Mouse (Mus musculus): ENCODE data around the gene Ins2.

DNA sequence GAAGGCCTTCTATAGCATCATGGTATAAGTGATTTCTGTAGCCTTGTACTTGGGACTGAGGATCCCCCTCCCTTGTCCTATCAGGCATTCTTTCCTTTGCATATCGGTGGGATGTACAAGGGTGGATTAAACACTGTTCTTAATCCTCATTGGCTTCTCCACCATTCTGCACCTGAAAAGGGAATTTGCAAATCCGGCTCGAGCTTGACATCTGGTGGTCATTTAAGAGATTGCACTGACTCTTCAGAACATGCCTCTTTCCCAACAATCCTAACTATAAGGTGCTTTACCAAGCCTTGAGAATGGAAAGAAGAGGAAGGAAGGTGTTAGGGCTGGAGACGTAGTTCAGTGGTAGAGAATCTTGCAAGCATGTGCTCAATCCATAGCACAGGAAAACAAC lies 71.1 kb downstream of the Ins2 start:
- TF ChIP-seq USF1 (IDR thresholded peaks at IDR 0.05; ENCODE audit: low read depth) (no peak), MAX (IDR thresholded peaks at IDR 0.05) (no peak), CTCF (IDR thresholded peaks at IDR 0.05; ENCODE audit: control insufficient read depth, insufficient read depth, insufficient read length) (no peak), FOSL1 (IDR thresholded peaks at IDR 0.05; ENCODE audit: insufficient read depth, low read length, poor library complexity, severe bottlenecking) (no peak), MYOD1 (IDR thresholded peaks at IDR 0.05; ENCODE audit: control insufficient read depth, insufficient read length, low read depth) (no peak)

All from C2C12 (cell line).